Mouse (Mus musculus): ENCODE data around the gene Tex29. TPM values are rescaled to one million over a fixed set of nuclear protein-coding genes. Genes with fewer than 3 reads are reported as not detected.

Gene Tex29
- total RNA-seq (2021): under 1 TPM; 0.57 to 0.77 TPM
- long read RNA-seq, experiment 1: 0 reads
- long read RNA-seq, experiment 2, partial matches to known transcripts: 0 of 1 reads
- long read RNA-seq, experiment 2, other reads (novel, unspliced or antisense): 1 of 1 reads

DNA sequence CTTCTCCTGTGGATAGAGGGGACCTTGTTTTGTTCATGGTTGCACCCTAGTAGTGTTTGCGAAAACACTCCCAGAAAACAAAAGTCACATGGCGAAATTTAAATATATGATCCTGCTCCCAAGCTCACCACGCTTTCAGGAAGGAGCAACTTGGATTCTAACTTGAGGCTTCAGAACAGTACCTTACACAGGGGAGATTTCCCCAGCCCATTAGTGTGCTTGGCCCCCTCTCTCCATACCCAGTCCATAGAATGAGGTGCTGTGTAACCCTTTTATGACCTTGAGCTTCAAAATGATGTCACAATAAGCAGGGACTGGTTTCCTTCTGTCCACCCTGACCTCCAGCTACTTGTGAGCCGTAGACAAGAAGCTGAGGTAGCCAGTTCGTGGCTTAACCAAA is at the start of gene Tex29:
Gene Tex29, plus strand, starts transcription at position 301 of the 400 bp plus-strand sequence.
- intact Hi-C loops (cut with DNase I): loop anchor here (5.0 kb wide), 1 partner anchor 72 kb away; no protein-coding TSS in a partner anchor
- no peak for DNase-seq (ENCODE audit: low spot score in 2 of 2)

DNA sequence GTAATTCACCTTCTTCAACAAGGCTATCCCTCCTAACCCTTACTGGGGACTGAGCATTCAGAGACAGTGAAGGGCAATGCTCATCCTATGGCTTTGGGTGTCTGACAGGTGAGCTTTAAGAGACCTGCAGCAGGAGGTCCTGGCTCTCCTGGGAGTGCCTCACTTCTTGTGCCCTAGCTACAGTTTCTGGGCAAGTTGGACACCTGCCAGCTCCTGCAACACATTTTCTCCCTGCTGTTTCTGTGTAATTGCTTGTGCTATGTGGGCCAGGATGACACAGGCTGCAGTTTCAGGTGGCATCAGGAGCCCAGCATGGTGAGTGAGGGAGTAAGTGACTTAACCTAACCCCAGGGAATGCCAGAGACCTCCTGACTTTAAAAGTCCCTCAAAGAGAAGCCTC is 45.3 kb upstream of the Tex29 start:
- peak in 1 of 2 experiments; percentile 52 for DNase-seq (ENCODE audit: low spot score in 2 of 2)
- intact Hi-C loops (cut with DNase I): no loop called here

DNA sequence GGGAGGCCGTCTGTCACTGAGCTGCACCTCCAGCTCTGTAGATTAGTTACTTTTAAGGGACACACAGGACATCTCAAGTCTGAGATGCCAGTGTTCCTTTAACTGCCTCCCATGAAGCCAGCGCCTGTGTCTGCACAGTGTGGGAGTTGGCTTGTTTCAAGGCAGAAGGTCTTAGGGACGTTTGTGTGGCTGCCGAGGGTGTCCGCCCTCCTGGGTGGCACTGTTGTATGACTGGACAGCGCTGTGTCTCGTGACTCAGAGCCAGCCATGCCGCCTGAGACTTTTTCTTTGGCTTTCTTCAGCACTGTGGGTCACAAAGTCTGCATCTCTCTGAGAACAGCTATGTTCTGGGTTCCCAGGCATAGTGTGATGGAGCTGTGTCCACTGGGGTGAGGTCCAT is 43.1 kb upstream of the Tex29 start:
- intact Hi-C loops (cut with DNase I): no loop called here
- DNase-seq (ENCODE audit: low spot score in 2 of 2): no peak

DNA sequence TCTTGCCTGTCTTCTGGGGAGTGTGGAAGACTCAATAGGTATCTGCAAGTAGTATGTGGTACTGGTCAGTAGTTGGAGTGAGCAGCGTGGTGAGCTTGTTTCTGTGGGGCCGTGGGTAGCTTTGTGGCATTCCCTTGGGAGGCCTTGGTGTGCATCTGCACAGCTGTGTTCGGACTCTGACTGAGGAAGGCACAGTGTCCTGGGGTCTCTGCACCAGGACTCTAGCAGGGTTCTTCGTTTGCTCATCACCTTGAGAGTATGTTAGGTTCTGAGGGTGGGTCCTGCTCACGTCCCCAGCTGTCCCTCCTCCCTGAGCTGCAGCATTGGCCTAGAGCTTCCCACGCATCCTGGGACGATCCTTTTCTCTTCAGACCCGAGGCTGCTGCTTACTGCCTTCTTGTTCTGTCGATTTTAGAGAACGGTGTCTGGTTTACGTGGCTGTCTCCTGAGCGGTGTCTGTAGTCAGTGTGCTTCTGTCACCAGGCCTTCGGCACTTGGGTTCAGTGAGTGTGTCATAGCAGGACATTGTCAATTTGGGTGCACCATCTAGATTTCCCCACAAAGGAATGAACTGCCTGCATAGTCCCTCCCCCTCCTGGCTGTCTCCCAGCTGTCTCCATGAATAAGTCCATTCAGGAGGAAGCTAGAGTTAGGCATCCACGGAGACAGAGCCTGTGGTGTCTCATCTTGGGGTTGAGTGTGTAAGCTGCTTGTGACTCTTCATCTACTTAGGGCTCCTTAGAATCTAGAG is 42.4 kb upstream of the Tex29 start:
- intact Hi-C loops (cut with DNase I): no loop called here
- peak; percentile 65 to 77 for DNase-seq (ENCODE audit: low spot score in 2 of 2)

DNA sequence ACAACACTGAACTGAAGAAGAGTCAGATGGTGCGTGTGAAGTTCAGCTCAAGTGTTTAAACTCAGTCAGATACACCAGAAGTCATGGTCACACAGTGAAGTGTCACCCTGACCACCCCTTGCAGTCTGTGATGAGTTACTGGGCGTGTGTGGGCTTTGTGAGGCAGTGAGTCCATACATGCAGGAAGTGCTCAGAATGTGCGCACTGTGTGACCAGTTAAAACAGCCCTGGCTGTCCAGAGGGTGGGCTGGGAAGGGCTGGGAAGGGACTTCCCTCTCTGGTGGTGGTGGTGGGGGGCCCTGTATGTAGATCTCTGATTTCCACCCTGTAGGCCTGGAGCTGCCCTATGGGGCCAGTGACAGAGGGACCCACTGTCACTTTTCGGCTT is 41.8 kb upstream of the Tex29 start:
- DNase-seq (ENCODE audit: low spot score in 2 of 2): no peak
- intact Hi-C loops (cut with DNase I): no loop called here

DNA sequence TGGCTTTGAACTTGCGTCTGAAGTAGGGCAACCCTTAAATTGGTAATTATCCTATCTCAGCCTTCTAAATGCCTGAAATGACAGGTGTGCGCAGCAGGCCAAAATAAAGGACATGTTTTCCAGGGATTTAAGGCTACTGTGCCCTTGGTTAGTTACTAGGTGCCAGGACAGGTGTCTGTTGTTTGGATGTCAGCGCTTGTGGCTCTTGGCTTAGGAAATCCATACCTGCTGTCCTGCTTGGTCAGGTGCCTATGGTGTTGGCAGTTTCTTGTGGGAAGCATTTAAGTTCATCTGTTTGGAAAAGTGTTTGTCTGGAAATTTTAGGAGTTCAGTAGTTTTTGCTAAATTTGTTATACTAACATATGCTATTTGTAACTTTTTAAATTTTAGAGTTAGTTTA is 41.2 kb upstream of the Tex29 start:
- intact Hi-C loops (cut with DNase I): no loop called here
- DNase-seq (ENCODE audit: low spot score in 2 of 2): no peak

DNA sequence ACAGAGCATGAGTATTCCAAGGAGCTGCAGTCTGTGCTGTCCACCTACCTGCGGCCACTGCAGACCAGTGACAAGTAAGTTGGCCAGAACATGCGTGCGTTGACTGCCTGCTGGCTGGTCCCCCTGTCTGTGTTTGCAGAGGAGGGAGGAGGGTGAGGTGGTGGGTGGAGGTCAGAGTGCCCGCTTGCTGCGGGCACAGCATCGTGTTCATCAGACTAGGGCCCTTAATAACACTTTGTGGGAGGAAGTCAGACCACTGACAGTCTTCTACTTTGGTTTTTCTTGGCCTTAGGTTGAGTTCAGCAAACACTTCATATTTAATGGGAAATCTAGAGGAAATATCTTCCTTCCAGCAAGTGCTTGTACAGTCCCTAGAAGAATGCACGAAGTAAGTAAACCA is 39.8 kb upstream of the Tex29 start:
- intact Hi-C loops (cut with DNase I): no loop called here
- no peak for DNase-seq (ENCODE audit: low spot score in 2 of 2)

DNA sequence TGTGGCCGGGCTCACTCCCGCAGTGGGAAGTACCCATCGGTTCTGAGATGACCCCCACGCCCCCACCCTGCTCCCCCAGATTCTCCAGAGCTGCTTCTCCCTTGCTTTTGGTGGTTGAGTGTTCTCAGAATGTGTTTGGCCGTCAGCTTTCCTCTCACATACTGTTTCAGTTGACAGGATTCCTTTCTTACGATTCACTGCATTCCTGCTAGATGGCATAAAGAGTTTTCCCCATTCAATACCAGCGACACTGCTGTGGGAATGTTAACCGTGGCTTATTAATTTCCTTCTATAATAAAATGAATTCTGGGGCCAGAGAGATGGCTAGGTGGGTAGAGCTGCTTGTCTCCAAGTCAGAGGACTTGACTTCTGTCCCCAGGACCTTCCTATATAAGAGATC is 38.7 kb upstream of the Tex29 start:
- intact Hi-C loops (cut with DNase I): no loop called here
- no peak for DNase-seq (ENCODE audit: low spot score in 2 of 2)

DNA sequence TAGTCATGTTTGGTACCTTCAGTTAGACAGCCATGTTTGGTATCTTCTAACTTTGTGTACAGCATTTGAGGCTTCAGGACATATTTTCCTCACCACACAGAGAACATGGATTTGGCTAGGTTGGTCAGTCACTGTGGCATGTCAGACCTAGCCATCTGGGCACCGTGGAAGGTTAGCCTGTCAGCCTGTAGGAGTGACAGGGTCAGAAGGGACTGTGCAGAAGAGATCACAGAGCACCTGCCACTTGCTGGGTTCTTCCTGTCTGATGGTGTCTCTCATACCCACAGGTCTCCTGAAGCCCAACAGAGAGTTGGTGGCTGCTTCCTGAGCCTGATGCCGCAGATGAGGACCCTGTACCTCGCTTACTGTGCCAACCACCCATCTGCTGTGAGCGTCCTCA is 35.4 kb upstream of the Tex29 start:
- intact Hi-C loops (cut with DNase I): no loop called here
- DNase-seq (ENCODE audit: low spot score in 2 of 2): no peak

DNA sequence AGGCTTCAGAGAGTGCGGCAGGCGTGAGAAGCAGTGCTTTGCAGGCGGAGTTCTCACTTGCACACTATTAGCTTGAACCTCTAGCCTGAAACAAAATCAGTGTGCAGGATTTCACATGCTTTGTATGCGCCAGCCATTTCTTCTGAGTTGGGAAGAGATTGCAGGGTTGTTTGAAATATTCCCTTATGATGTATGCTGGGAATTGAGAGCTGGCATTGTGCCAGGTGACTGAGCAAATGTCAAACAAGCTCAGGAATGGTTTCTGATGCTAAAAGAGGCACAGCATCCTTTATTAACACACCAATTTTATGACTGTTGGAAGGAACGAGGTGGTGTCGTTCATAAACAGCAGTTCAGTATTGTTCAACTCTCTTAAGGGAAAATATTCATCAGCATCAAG is 34.0 kb upstream of the Tex29 start:
- peak in 1 of 2 experiments; percentile 50 for DNase-seq (ENCODE audit: low spot score in 2 of 2)
- intact Hi-C loops (cut with DNase I): no loop called here

DNA sequence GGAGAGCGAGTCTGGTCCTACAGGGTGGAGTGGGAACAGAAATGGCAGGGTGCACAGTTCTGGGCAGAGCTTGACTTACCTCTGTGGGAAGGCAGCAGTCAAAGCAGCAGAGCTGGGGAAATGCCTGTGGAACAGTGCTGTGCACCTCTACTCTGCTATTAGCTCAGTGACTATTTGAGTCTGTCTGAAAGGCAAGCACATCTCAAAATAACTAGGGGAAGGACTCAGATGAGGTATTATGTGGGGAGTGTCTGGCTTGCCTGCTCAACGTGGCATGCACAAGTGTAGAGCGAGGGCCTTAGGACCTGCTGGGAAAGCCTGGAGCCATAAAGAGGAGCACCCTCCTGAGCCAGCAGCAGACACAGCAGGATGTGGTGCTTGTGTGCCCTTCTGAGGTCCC is 32.9 kb upstream of the Tex29 start:
- DNase-seq (ENCODE audit: low spot score in 2 of 2): no peak
- intact Hi-C loops (cut with DNase I): no loop called here

DNA sequence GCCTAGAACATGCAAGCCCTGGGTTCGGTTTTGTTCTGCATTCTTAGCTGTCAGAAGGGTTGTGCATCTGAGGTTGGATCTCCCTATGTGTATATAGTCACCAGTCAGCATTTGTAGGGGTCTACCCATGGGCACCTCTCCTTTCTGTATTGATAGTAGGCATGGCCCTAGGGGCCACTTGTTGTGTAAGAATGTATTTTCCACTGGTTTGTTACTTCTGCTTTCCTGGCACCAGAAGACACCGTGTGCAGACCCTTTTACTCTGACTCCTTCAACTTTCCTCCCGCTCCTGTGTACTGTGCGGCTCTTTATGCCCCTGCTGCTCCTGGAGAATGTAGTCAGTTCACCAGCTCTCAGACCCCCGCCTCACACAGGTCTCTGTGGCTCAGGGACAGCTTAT is 32.2 kb upstream of the Tex29 start:
- intact Hi-C loops (cut with DNase I): no loop called here
- no peak for DNase-seq (ENCODE audit: low spot score in 2 of 2)

DNA sequence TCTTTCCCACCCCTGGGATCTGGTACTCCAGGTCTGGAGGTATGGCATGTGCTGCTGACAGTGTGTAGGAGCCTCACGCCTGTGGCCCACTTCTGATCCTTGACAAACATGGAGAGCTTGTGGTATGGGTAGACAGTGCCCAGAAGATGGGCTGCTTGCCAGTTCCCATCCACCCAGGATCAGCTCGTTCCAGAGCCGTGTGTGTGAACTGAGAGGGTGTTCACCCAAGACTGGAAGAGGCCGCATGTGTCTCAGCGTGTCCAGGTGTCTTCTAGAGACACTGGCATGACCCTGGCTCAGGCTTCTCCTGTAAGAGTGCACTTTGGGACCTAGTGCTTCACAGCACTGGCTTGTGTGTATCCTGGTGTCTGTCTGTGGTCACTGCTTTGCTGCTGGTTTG is 29.8 kb upstream of the Tex29 start:
- DNase-seq (ENCODE audit: low spot score in 2 of 2): no peak
- intact Hi-C loops (cut with DNase I): no loop called here

DNA sequence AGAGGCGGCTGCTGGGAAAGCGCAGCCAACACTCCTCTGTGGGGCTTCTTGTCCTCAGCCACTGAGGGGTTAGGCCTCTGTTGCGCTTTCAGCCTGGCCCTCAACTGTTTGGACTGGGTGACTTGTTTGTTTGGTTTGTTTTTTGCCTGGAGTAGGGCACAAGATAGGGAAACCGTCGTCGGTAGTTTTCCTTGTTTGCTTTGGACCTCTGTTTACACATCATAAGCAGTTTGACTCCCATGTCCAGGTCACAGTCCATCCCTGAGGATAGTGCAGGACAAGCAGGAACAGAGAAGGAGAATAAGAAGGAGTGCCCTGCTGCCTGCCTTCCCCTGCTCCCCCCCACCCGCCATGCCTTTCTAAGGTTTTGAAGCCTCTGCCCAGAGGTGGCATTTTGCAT is 26.5 kb upstream of the Tex29 start:
- no peak for DNase-seq (ENCODE audit: low spot score in 2 of 2)
- intact Hi-C loops (cut with DNase I): no loop called here

DNA sequence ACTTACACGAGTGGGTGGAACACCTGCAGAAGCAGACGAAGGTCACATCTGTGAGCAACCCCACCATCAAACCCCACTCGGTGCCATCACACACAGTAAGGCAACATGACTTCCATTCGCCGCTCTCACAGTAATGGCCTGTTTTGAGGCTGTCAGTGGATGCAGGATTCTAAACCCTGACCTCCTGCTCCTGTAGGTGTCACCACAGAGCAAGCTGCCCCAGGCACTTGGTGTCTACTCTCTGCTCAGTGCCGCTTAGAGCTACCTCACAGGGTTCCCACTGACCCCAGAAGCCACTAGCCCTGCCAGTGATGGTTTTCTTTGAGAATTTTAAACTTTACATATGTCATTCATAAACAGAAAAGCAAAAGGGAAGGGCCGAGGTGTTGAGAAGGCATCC is 25.1 kb upstream of the Tex29 start:
- intact Hi-C loops (cut with DNase I): no loop called here

DNA sequence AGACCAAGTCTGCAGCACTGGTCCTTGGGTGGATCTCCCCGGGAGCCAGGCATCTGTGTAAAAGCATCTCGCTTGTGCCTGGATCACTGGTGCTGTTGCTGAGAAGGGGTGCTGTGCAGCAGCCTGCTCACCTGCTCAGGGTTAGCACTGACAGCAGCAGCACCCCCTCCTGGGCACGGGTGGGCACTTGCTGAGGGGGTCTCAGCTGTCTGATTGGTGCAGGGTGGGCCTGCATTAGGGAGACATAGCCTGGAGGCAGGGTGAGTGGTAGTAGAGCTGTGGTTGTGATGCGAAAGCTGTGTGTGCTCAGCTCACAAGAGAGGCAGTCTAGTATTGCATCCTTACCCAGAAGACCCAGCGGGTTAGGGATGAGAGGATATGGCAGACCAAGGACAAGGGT is 20.1 kb upstream of the Tex29 start:
- no peak for DNase-seq (ENCODE audit: low spot score in 2 of 2)
- intact Hi-C loops (cut with DNase I): no loop called here

More for the DNA sequence above, 25.1 kb upstream of the Tex29 start:
- DNase-seq (ENCODE audit: low spot score in 2 of 2): no peak

DNA sequence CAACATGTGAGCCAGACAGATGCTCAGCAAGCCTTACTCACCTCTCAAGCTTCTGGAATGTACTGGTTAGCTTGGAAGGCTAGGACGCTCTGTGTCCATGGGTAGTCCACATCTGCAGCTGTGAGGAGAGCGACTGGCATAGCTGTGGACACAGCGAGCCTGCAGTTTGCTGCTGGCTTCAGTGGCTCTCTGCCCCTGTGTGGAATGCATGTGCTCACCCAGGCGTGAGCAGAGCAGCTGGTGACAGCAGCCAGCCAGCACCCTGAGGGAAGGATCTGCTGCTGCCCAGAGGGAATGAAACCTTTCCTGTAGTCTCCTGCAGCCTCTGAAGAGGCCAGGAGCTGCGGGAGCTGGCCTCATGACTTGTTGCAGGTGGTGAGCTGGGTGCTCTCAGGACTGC is 19.7 kb upstream of the Tex29 start:
- intact Hi-C loops (cut with DNase I): no loop called here
- DNase-seq (ENCODE audit: low spot score in 2 of 2): no peak

DNA sequence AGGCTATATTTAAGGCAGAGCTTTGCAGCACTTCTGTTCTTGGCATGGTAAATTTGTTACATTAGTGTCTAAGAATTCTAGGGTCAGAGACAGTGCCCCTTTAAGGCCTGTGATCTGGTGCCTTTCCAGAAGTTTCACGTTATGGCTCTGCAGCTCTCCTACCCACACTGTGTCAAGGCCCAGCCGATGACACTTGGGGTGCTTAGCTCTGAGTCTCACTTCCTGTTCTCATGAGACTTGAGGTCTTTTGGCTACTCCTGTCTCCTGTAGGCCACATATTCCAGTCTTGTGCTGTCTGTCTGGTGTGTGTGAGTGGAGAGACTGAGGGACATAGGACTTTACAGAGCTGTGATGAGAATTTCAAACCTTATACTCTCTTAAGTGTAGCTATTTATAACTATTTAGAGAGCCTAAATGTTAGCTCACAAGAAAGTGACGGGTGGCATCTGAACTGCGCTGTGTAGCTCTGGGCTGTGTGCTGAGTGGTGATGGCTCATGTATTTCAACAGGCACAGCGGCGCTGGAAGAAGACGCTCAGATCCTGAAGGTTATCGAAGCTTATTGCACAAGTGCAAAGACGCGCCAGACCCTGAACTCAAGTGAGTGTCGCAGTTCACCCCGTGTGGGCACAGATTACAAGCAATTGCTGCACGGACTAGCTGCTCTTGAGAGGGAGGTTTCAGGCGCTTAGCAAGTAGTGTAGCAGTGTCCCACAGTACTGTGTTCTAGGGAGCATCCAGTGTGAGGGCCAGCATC is 18.6 kb upstream of the Tex29 start:
- intact Hi-C loops (cut with DNase I): no loop called here
- no peak for DNase-seq (ENCODE audit: low spot score in 2 of 2)

DNA sequence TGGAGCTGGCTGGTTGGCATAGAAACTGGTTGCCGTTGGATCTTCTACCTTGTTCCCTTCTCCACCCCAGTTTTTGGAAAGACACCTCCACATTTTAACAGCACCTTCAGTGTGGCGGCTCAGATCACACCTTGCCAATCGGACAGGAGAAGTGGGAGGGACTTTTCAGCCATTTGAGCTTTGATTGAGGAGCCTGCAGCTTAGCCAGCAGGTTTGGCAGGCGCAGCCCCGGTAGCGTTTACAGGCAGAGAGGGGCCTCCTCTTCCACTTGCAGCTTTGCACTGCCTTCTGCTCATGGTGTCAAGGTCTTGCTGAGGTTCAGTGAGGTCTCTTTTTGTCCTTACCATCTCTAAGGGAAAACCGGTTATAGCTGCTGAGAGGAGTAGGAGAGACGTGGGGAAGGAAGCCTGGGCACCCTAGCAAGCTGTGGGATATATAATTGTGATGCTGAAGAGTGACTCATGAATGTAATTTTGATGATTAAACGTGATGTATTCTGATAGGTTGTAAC is 17.7 kb upstream of the Tex29 start:
- no peak for DNase-seq (ENCODE audit: low spot score in 2 of 2)
- intact Hi-C loops (cut with DNase I): no loop called here

DNA sequence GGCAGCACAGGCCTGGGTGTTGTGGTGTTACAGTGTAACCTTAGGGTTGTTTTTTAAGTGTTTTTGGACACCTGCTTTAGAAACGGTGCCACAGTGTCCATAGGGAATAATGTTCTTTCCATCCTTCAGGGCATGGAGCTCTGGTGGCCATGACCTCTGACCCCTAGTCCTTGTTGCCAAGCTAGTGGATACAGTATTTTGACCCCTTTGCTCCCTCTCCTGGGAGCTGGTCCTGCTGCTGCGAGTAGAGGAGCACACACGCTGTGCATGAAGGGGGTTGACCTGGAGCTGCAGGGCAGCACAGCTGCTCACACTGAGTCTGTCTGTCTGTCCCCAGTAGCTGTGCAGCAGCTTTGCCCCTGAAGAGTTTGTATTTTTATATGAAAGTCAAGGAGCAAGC is 14.5 kb upstream of the Tex29 start:
- DNase-seq (ENCODE audit: low spot score in 2 of 2): no peak
- intact Hi-C loops (cut with DNase I): no loop called here

DNA sequence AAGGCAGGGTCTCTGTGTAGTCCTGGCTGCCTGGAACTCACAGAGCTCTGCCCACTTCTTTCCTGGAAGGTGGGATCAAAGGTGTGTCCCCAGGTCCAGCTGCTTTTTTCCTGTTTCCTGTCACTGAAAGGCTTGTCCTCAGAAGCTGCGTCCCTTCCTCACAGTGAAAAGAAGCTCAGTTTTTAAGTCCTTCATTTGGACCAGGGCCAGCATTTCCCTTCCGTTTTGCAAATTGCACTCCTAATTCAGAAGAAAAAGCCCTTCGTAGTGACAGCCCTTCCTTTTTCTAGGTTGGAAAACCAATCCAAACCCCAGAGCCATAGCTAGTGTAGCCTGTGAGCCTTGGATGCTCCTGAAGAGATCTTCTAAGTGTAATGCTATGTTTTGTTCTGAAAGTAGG is 13.0 kb upstream of the Tex29 start:
- no peak for DNase-seq (ENCODE audit: low spot score in 2 of 2)
- intact Hi-C loops (cut with DNase I): no loop called here

Measured in left cerebral cortex, postnatal 14 days (tissue).